Mouse (Mus musculus) embryonic facial prominence, embryonic 10.5 days (tissue): Measurements from ENCODE around the gene Nbr1. TPM values are rescaled to one million over a fixed set of nuclear protein-coding genes. Genes with fewer than 3 reads are reported as not detected.
A peak's percentile ranks its signal among the peaks of the same experiment; 100 is the strongest.

Experiments used
- DNase-seq: peaks from one replicate; pipeline ENCODE4 v3.0.0-alpha.2; 2017; ENCODE audit warnings: low spot score
- H3K27ac ChIP-seq: fragments of 300-500 bp; sonication (generic); replicated peaks from 2 replicates; pipeline ENCODE4 v1.5.1; 2016; ENCODE audit warnings: mild to moderate bottlenecking
- H3K27me3 ChIP-seq: fragments of 300-500 bp; sonication (generic); replicated peaks from 2 replicates; pipeline ENCODE4 v1.6.1; 2016; ENCODE audit warnings: low read depth, mild to moderate bottlenecking; ENCODE audit not compliant: poor library complexity, severe bottlenecking
- H3K36me3 ChIP-seq: fragments of 300-500 bp; sonication (generic); replicated peaks from 2 replicates; pipeline ENCODE4 v1.6.1; 2016; ENCODE audit warnings: mild to moderate bottlenecking, moderate library complexity
- H3K4me1 ChIP-seq: fragments of 300-500 bp; sonication (generic); 2 replicates; pipeline ENCODE4 v1.6.1; 2016
- H3K4me3 ChIP-seq: fragments of 300-500 bp; sonication (generic); 2 replicates; pipeline ENCODE4 v1.5.1; 2016; ENCODE audit warnings: mild to moderate bottlenecking, moderate library complexity
- H3K9me3 ChIP-seq: fragments of 300-500 bp; sonication (generic); 2 replicates; pipeline ENCODE4 v1.6.1; 2016; ENCODE audit warnings: mild to moderate bottlenecking
- WGBS: fragments of 180-500 bp; shearing (Covaris S2); methylation state at CpG from one replicate; pipeline ENCODE4 v1.1.7; 2016; 5-methylcytosine and 5-hydroxymethylcytosine counted together
- polyA plus RNA-seq: library from polyadenylated mRNA; unstranded; fragments of >200 nt; fragmentation: Nextera tagmentation; extraction: Ambion mirVana; gene quantifications from 2 replicates; pipeline ENCODE4 v1.2.1, GENCODE M21; 2016

Gene Nbr1
- 68.0 and 70.0 TPM in 2 replicates for polyA plus RNA-seq

GRCm38 (mm10) chr11:101551751-101552475 is at the start of gene Nbr1, which contains the start of gene Brca1:
Gene Nbr1, plus strand, starts transcription at chr11:101552149.
Gene Brca1, minus strand, starts transcription at chr11:101551955.
- H3K27ac ChIP-seq: peak within 1 kb of the TSS; percentile 98
- peaks cover 24% of the 10 kb centered on the region for H3K4me1 ChIP-seq
- H3K27me3 ChIP-seq: no peaks in the 10 kb centered on the region
- H3K9me3 ChIP-seq: no peaks in the 10 kb centered on the region
- peak within 1 kb of the TSS; percentile 86 for H3K4me3 ChIP-seq
- WGBS: under 1% methylated on average over 43 of the region's 43 CpGs
- peak; percentile 98 for DNase-seq
- H3K36me3 ChIP-seq: peaks cover 52% of the 10 kb centered on the region

GRCm38 (mm10) chr11:101506269-101506780 is 45.6 kb upstream of the Nbr1 start:
- WGBS: 91% methylated on average over 5 of the region's 5 CpGs
- peaks cover 99% of the 10 kb centered on the region for H3K36me3 ChIP-seq

GRCm38 (mm10) chr11:101507090-101507489 is 44.9 kb upstream of the Nbr1 start:
- Histone ChIP-seq H3K4me1 (no peaks in the 10 kb centered on the region), H3K4me3 (no peak overlapping the region), H3K9me3 (no peaks in the 10 kb centered on the region), H3K36me3 (peaks cover 99% of the 10 kb centered on the region), H3K27me3 (no peaks in the 10 kb centered on the region), H3K27ac (no peak overlapping the region)
- DNase-seq: no peak
- 95% methylated on average over 7 of the region's 7 CpGs for WGBS

More at GRCm38 (mm10) chr11:101506269-101506780, 45.6 kb upstream of the Nbr1 start:
- Histone ChIP-seq H3K4me1 (no peaks in the 10 kb centered on the region), H3K4me3 (no peak overlapping the region), H3K27me3 (no peaks in the 10 kb centered on the region), H3K9me3 (no peaks in the 10 kb centered on the region), H3K27ac (no peak overlapping the region)
- no peak for DNase-seq

- 87% methylated on average over 5 of the region's 5 CpGs for WGBS
- H3K4me1 ChIP-seq: no peaks in the 10 kb centered on the region
- DNase-seq: no peak
- no peaks in the 10 kb centered on the region for H3K27me3 ChIP-seq
- no peak overlapping the region for H3K4me3 ChIP-seq
- no peak overlapping the region for H3K27ac ChIP-seq
- no peaks in the 10 kb centered on the region; the same call in 1 of the 2 replicates for H3K9me3 ChIP-seq
- H3K36me3 ChIP-seq: peaks cover 90% of the 10 kb centered on the region
Observed at GRCm38 (mm10) chr11:101518937-101519336, 33.0 kb upstream of the Nbr1 start.

GRCm38 (mm10) chr11:101519364-101519763 is 32.6 kb upstream of the Nbr1 start:
- H3K27me3 ChIP-seq: no peaks in the 10 kb centered on the region
- H3K36me3 ChIP-seq: peaks cover 90% of the 10 kb centered on the region
- H3K27ac ChIP-seq: no peak overlapping the region
- no peaks in the 10 kb centered on the region for H3K9me3 ChIP-seq
- no peak overlapping the region for H3K4me3 ChIP-seq
- H3K4me1 ChIP-seq: no peaks in the 10 kb centered on the region
- no peak for DNase-seq
- 90% methylated on average over 6 of the region's 6 CpGs for WGBS

- no peak overlapping the region for H3K4me3 ChIP-seq
- WGBS: 89% methylated on average over 8 of the region's 8 CpGs
- no peaks in the 10 kb centered on the region for H3K27me3 ChIP-seq
Observed at GRCm38 (mm10) chr11:101524446-101524845, 27.5 kb upstream of the Nbr1 start.

GRCm38 (mm10) chr11:101525056-101525455 is 26.9 kb upstream of the Nbr1 start:
- WGBS: 96% methylated on average over 10 of the region's 10 CpGs
- no peak for DNase-seq
- Histone ChIP-seq H3K4me3 (no peak overlapping the region), H3K9me3 (no peaks in the 10 kb centered on the region), H3K27me3 (no peaks in the 10 kb centered on the region), H3K27ac (no peak overlapping the region), H3K36me3 (peaks cover 96% of the 10 kb centered on the region), H3K4me1 (no peaks in the 10 kb centered on the region)

More at GRCm38 (mm10) chr11:101524446-101524845, 27.5 kb upstream of the Nbr1 start:
- no peak for DNase-seq
- Histone ChIP-seq H3K27ac (no peak overlapping the region), H3K36me3 (peaks cover 95% of the 10 kb centered on the region), H3K4me1 (no peaks in the 10 kb centered on the region), H3K9me3 (no peaks in the 10 kb centered on the region)

- WGBS: 95% methylated on average over 9 of the region's 9 CpGs
- Histone ChIP-seq H3K9me3 (no peaks in the 10 kb centered on the region), H3K27ac (no peak overlapping the region), H3K27me3 (no peaks in the 10 kb centered on the region), H3K4me3 (no peak overlapping the region), H3K36me3 (peaks cover 99% of the 10 kb centered on the region), H3K4me1 (no peaks in the 10 kb centered on the region)
- DNase-seq: no peak
Observed at GRCm38 (mm10) chr11:101525936-101526595, 25.9 kb upstream of the Nbr1 start.

GRCm38 (mm10) chr11:101526686-101527085 is 25.3 kb upstream of the Nbr1 start:
- Histone ChIP-seq H3K36me3 (peaks cover 100% of the 10 kb centered on the region), H3K9me3 (no peaks in the 10 kb centered on the region), H3K4me3 (no peak overlapping the region), H3K27ac (no peak overlapping the region), H3K27me3 (no peaks in the 10 kb centered on the region), H3K4me1 (no peaks in the 10 kb centered on the region)
- WGBS: 89% methylated on average over 4 of the region's 4 CpGs
- DNase-seq: no peak

GRCm38 (mm10) chr11:101543533-101543932 is 8.4 kb upstream of the Nbr1 start:
- 93% methylated on average over 9 of the region's 9 CpGs for WGBS
- H3K36me3 ChIP-seq: peaks cover 89% of the 10 kb centered on the region

GRCm38 (mm10) chr11:101544132-101544531 is 7.8 kb upstream of the Nbr1 start:
- peaks cover 90% of the 10 kb centered on the region for H3K36me3 ChIP-seq
- no peaks in the 10 kb centered on the region for H3K27me3 ChIP-seq
- H3K4me3 ChIP-seq: no peak overlapping the region
- H3K9me3 ChIP-seq: no peaks in the 10 kb centered on the region
- WGBS: 80% methylated on average over 1 of the region's 1 CpGs
- no peak for DNase-seq
- no peak overlapping the region for H3K27ac ChIP-seq
- H3K4me1 ChIP-seq: 0 out of 2 replicates have a peak, but pooled peaks cover 6% of the 10 kb centered on the region

More at GRCm38 (mm10) chr11:101543533-101543932, 8.4 kb upstream of the Nbr1 start:
- no peaks in the 10 kb centered on the region for H3K9me3 ChIP-seq
- H3K4me3 ChIP-seq: no peak overlapping the region
- H3K27ac ChIP-seq: no peak overlapping the region
- no peak for DNase-seq
- H3K4me1 ChIP-seq: 0 out of 2 replicates have a peak, but pooled peaks cover 6% of the 10 kb centered on the region
- H3K27me3 ChIP-seq: no peaks in the 10 kb centered on the region

- H3K36me3 ChIP-seq: peaks cover 61% of the 10 kb centered on the region
- H3K9me3 ChIP-seq: no peaks in the 10 kb centered on the region
- H3K4me1 ChIP-seq: peaks cover 14% of the 10 kb centered on the region
- no peaks in the 10 kb centered on the region for H3K27me3 ChIP-seq
- DNase-seq: no peak
- H3K4me3 ChIP-seq: no peak overlapping the region
- no peak overlapping the region for H3K27ac ChIP-seq
Observed at GRCm38 (mm10) chr11:101548526-101548925, 3.4 kb upstream of the Nbr1 start.
